Mouse (Mus musculus) layer of hippocampus, postnatal 25 days (tissue): ENCODE data around the gene Ext2. TPM values are rescaled to one million over a fixed set of nuclear protein-coding genes. Genes with fewer than 3 reads are reported as not detected.

Experiments used
- DNase-seq, 2 experiments: peaks; one replicate each; pipeline ENCODE4 v3.0.0; 2022; ENCODE audit warnings: mixed read lengths in 2 of 2, low spot score in 1 of 2; ENCODE audit errors: extremely low spot score in 1 of 2
- total RNA-seq, 2 experiments: library from RNA; stranded (reverse); gene quantifications; 2 replicates each; pipeline ENCODE4 v1.2.3; 2021

Ext2 gene
- total RNA-seq, 2 experiments from 2014 or later = 50.2 to 51.0 TPM

DNA sequence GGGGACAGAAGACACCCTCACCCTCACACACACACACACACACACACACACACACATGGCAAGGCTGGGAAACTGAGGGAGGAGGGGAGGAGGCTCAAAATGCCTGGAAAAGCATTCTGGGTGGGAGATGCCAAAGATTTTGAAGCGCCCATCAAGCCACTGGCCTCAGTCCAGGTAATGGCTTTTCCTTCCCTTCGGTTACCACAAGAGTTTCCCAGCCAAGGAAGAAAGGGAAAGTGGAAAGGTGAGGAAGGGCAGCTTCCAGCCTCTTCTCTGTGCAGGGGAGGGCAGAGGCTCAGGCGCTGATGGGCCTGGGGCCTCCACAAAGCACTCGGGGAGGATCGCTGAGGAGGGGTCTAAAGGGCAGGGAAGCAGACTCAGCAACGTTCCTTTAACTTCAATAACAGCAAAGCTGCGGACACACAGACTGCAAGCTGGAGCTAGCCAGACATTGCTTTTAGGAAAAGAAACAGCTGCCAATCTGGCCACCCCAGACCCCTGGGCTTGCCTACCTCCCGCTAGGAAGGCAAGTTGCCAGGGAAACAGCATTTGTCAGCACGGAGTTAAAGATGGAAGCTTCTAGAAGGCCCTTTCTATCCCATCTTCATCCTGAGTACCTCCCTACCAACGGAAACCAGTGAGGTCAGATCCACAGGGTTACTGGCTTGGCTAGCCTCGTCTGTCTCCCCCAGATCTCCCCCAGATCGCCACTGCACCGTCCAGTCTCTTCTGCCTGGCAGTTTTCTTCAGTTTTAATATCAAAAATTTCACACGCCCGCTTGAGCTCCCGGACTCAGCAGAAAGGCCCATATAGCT lies 43.1 kb downstream of the Ext2 start:
- DNase-seq = no peak

DNA sequence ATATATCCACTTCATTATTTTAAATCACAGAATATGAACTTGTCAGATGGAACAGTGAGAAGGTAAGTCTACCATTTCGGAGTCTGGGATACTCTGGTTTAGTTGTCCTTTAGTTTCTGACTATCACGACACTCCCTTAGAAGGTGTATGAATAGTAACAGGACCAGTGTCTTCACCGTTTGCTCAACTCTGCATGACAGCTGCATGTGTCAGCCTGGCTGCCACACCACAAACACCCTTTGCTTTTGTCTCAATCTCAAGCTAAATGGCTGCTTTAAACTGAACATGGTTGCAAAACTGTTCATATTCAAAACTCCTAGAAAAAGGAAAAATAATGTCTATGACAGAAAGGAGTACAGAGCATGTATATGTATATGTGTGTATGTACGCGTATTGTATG lies 43.8 kb downstream of the Ext2 start:
- DNase-seq = no peak

DNA sequence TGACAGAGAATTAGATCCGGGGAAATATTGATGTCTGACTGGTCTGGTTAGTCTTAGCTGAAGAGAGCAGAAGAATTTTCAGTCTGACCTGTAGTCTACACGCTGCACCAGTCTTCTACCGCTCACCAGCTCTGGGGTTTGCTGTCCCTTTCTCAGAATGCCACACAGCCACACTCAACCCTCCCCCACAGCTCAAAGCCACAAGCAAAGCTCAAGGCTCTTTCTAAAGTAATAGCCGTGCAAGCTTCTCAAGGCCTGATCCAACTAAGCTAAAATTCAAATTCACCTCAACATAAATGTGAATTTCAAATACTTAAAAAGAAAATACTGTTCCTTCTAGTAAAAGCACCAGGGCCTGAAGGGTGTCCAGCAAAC lies 45.3 kb downstream of the Ext2 start:
- no peak for DNase-seq

DNA sequence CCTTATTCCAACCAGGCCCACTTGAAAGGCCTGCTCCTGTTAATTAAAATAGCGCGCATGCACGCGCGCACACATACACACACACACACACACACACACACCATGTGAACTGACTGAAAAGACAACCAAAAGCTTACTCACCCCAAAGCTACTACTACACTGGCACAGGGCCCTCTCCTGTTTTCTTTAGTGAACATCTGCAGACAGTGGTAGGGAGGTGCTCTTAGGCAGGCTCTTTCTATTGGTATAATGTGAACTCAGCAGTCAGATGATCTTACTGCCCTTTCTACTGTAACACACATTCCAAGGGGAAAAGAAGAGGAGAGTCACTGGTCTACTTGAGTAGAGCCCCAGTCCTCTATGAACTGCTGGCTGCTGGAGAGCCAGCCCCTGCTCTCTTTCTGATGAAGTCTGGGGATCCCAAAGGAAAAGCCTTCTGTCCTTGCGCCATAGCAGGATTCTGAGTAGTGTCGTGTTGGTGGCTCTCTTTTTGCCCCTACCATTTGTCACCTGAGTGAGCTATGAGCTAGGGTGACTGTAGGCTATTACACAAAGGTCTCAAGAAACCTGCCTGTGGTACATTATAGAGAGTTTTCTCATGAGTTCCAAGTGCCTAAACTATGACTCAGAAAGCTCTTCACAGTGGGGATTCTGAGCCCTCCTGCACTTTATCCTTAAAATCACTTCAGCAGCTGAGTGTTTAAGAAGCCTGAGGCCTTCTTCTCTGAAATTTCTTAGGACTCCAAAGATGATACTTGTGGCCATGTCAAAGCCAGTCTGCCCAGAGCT lies 45.9 kb downstream of the Ext2 start:
- DNase-seq = no peak

DNA sequence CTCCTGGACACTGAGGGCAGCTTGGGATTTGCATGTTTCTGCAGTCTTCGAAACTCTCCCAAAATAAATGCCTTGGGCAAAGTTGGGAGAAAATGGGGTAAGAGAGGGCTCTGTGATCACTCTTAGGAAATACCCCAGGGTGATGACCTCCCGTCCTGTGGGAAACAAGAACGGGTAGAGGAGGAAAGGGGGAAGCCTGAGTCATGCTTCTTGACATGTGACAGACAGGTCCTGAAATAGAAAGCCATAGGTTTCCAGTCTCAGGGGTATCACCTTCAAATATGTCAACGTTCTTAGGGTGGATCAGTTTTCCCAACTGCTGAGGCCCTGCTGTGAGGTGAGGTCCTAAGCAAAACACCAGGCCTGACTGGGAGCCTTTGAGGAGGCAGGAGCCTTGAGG lies 46.9 kb downstream of the Ext2 start:
- no peak for DNase-seq

DNA sequence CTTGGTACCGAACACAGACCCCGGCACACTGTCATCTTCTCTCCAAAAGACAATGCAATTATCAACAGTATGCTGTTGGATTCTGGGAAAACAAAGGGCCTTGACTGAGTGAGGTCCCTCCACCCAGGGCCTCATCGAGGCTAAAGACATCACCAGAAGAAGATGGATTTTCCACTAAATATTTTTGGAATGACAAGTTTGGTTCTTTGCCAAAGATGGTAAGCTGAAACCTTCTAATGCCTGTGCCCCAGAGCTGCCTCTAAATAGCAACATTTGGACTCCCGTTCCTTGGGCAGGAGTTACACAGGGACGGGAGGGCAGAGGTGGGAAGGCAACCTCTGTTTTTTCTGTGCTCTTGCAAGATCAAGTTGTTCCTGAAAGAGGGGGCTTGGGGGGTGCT lies 47.4 kb downstream of the Ext2 start:
- no peak for DNase-seq

DNA sequence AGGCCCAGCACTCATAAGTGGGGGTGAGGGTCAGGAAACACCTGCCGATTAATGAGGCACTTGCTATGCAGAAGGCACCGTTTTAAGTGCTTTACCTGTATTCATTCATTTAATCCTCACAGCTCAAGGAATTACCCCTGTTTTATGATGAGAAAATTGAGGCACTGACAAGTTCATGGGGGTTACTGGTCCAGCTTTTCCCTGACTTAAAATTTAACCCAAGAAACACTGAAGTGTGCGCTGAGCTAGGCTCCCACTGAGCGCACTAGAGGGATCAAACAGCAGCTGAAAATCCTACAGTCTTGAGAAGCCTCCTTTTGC lies 49.6 kb downstream of the Ext2 start:
- DNase-seq = no peak

DNA sequence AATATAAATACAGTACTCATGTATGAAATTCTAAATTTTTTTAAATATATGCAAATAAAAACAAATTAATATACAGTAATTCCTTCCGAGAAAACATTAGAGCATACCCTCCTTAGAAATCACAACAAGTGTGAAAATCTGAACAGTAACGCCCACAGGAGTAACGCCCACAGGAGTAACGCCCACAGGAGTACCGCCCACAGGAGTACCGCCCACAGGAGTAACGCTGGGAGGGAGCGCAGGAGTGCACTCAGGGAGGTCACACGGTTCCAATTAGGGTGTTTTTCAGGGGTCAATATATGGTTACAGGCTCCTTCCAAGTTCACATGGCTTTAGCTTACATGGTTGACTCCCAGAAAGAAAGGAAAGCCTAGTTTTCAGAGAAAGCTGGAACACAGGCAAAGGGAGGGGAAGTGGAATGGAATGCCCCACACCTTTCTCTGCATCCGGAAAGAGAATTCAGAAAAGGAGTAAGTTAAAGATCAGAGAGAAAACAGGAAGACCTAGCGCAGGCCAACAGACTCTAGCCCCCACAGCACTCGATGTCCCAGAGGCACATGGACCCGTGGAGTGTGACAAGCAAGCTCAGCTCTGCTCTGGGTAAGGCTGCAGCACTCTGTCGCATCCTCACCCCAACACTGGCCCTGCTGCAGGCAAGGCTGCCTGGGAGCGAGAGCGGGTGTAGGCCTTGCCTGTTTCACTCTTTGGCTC lies 50.2 kb downstream of the Ext2 start:
- no peak for DNase-seq

DNA sequence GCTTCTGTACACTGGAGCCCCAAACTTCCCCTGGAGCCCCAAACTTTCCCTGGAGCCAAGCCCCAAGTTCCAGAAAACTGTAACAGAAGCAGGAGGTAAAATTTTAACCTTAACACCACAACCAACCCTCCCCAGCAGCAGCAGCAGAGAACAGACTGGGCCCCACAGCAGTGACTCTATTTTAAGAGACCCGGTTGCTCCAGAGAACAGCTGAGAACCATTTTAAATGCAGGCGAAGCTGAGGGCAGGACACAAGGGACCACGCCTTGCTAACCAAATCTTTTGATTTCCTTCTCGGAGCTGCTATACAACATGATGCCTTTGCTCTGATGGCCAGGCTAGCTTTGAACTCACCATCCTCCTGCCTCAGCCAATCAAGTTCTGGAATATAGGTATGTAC lies 51.5 kb downstream of the Ext2 start:
- no peak for DNase-seq

DNA sequence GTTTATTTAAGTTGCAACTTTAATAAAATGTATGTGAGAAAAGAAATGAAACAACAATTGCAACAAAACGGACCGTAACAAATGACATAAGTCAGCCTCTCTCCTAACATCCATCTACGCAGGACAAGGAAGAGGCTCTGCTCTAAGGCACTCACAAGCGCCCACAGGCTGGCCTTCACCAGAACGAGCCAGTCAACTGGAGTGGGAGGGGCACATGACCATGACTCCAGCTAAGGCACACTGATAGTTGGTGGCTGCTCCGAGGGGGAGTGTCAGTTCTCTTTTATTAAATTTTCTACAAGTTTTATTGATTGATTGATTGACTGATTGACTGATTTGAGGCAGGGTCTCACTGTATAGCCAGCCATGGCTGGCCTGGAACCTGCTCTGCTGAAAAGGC lies 52.5 kb downstream of the Ext2 start:
- no peak for DNase-seq

DNA sequence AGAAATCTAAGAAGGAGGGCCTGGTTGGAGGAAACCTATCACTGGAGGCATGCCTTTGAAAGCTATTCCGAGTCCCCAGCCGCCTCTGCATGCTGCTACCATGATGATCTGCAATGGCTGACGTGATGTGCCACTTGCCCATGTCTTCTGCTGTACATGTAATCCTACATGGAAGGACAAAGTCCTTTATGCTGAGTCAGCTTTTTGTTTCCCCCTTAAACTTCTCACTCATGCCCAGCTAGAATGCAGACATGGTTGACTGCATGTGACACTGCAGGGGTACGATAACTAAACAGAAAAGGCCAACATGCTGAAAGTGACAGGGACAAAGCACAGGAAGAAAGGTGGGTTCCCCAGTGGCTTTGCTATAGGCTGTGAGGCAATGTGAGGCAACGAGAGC lies 56.6 kb downstream of the Ext2 start:
- DNase-seq = no peak

DNA sequence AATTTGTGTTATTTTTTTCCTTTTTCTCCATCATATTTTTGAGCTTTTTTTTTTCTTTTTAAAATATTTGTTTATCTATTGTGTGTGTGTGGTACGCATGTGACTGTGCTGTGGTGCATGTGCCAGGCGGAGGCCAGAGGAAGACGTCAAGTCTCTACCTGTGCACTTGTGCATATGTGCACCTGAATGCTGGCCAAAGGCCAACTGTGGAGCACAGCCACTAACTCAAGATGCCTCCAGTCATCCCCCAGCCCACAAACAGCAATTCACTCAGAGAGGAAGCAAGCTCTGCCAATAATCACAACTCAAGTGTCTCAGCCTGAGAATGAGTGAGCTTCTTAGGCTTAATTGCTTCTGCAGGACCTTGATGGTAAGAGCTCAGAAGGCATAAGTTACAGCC lies 58.2 kb downstream of the Ext2 start:
- no peak for DNase-seq

DNA sequence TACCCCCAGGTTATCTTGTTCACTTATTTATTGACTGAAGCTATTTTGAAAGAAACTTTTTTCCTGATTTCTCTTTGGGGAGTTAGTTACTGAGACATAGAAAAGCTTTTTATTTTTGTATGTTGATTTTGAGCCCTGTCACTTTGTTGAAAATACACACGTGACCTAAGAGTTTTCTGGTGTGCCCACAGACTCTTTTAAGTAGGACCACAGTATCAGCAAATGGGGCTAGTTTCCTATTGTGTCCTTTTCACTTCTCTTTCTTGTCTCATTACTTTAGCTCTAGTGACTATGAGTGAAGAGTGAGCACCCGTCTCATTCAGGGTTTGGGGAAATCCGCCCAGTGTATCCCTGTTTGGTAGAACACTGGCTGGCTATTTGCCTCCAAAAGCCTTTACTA lies 62.0 kb downstream of the Ext2 start:
- DNase-seq = no peak

DNA sequence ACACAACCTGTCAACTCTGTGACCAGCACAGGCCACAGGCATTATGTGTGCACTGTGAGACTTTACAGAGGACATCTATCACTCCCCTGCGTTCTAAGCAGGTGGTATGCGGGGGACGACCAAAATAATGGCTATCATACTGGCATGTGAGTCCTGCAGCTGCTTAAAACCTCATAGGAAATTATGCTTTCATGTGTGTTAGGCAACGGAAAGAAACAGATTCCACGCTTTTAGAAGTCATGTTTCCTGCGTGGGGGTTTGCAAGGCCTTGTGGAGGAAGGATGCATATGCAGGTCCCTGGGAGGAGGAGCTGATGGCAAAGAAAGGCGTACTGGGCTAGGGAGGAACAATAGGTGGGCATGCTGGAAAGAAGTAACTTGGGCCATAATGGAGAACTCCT lies 63.2 kb downstream of the Ext2 start:
- no peak for DNase-seq

DNA sequence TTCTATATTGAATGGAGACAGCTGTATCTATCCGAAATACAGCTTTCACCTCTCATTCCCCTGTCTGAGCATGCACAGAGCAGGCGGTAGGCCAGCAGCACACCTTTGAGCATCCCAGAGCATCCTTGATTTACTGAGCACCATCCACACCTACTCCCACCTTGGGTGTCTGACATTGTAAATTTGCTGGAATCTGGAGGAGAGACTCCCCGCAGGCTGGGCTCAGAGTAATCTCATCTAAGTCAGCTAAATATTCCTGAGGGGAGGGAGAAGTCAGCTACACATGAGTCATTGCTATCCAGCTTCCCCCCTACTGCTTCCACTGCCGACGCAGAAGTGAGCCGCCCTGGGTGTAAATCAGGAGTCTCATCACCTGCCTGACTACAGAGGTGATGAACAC lies 64.1 kb downstream of the Ext2 start:
- DNase-seq = no peak

DNA sequence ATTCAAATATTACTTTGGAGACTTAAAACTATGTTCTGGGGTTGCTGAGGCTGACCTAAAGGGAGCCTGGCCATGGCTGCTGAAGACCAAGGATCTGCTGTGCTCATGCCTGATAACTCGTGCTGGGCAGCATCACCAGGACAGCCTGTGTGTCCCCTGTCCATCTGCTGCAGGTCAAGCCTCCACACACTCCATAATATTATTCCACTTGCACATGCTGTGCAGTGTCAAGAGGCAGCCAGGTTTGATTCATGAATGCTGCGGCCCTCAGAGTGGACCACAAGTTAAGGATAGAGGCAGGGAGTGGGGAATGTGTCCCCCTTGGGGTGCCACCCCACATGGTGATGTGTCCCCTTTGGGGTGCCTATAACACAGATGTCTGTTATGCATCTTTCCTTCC lies 68.0 kb downstream of the Ext2 start:
- DNase-seq = no peak

DNA sequence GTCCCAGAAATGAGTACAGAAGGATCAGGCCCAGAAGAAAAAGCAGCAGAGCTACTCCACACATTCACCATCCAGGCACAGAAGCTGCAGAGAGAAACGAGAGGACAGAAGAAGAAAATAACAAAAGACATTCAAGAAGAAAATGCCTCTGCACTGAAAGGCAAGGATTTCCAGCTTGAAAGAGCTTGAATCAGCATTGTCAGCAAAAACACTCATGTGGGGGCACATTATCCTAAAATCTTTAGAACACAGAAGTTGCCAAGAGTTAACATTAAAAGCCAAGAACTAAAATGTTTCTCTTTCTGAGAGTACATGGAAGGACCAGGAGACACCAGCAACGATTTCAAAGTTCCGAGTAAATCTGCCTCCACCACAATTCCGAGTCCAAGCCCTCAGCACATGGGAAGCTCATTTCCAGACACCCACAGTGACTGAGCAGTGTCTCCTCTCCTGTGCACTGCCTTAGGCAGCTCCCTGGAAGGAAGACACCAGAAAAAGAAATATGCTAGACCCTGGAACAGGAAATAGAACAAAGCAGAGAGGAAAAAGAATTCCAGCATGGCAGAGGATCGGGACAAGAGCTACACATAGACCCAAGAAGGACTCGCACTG lies 69.1 kb downstream of the Ext2 start:
- no peak for DNase-seq

DNA sequence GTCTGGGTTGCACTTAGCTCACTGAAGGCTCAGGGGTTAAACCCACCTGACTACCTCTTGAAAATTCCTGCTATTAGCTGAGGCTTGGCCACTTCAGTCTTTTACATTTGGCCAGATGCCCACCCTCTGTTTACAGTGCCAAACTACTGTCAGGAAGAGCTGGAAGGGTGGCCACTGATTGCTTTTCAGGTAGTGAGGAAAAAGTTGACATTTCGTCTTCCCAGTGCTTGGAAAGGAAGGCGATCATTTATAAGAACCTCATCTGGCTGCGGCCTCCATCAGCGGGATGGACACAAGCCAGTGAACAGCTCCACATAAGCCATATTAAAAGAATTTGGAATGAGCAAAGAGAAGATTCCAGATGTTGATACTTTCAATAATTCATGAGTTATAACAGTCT lies 72.7 kb downstream of the Ext2 start:
- DNase-seq = no peak

DNA sequence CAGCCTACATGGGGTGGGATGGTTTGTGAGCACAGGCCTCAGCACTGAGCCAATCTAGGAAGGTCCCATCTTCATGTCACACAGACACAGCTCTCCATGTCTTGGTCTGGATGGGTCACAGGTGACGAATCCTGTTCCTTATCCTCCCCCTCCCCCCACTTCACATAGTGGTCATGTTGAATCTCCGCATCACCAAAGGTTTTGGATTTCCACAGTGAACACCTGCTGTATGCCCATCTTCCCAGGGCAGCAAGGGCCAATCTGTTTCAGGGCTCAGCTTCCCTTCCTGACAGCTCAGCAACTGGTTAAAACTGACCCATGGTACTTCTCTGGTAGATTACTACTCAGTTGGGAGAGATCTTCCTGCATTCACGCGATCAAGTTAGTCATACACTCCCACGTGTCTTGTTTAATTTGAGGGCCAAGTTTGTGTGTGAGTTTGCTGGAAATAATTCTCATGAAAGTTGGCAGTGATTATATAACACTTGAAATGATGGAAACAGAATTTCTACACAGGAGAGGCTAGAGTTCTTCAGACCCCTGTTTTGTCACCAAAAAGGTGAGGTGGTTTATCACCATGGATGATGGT lies 74.7 kb downstream of the Ext2 start:
- no peak for DNase-seq

DNA sequence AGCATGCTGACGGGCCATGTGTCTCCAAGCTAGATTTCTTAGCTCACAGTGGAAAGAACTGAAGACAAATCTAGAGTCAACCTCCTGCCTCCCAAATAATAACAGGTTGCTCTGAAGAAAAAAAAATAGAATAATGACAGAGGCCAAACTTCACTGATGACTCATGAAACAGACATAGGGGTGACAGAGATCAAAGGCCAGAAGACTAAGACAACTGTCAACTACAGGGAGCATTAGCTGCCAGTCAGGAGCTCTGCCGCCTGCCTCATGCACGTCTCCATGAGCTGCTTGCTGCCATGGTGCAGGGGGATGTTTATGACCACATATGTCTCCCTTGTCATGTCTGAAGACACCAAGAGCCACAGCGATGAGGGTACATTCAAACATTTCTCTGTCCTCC lies 75.7 kb downstream of the Ext2 start:
- no peak for DNase-seq

DNA sequence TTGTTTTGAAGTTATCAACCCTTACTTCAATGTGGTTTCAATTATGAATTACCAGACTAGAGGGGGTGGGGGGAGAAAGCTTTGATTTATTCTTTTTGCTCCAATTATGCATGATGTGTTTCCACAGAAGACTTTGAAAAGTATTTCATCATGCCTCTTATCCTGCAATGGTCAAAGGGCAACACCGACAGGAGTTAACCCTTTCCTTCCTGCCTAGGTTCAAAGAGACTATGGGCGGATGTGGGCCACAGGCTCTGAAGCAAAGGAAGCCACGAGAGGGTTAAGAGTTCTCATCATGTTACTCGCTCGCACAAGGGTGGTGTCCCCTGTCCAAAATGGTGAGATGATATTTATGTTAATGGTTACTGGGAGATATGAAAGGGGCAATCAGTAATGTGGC lies 76.2 kb downstream of the Ext2 start:
- no peak for DNase-seq
